Mouse (Mus musculus) midbrain, embryonic 15.5 days (tissue): ENCODE measurements at regions not wholly inside any gene's neighbourhood (a gene's known extent, or its start where the extent isn't known, plus 50 kb on each side); places are given as distances from the start of the nearest gene placed in this dataset.
A peak's percentile ranks its signal among the peaks of the same experiment; 100 is the strongest.

Source experiments
- ATAC-seq: fragments of 200-750 bp; cut with Nextera tagmentation; replicated peaks from 2 replicates; pipeline ENCODE4 v1.8.0; 2017; ENCODE audit warnings: moderate TSS enrichment
- H3K27ac ChIP-seq: fragments of 300-500 bp; sonication (generic); 2 replicates; pipeline ENCODE4 v1.5.1; 2015; ENCODE audit warnings: mild to moderate bottlenecking, inconsistent platforms
- H3K27me3 ChIP-seq: fragments of 300-500 bp; sonication (generic); replicated peaks from 2 replicates; pipeline ENCODE4 v1.6.1; 2015; ENCODE audit warnings: inconsistent platforms
- H3K36me3 ChIP-seq: fragments of 300-500 bp; sonication (generic); replicated peaks from 2 replicates; pipeline ENCODE4 v1.6.1; 2015; ENCODE audit warnings: inconsistent platforms
- H3K4me1 ChIP-seq: fragments of 300-500 bp; sonication (generic); 2 replicates; pipeline ENCODE4 v1.6.1; 2015; ENCODE audit warnings: inconsistent platforms
- H3K4me2 ChIP-seq: fragments of 300-500 bp; sonication (generic); 2 replicates; pipeline ENCODE4 v1.6.1; 2015; ENCODE audit warnings: inconsistent platforms, mild to moderate bottlenecking, moderate library complexity
- H3K4me3 ChIP-seq: fragments of 300-500 bp; sonication (generic); 2 replicates; pipeline ENCODE4 v1.5.1; 2015; ENCODE audit warnings: mild to moderate bottlenecking, inconsistent platforms
- H3K9ac ChIP-seq: fragments of 300-500 bp; sonication (generic); 2 replicates; pipeline ENCODE4 v1.6.1; 2015; ENCODE audit warnings: mild to moderate bottlenecking, inconsistent platforms
- H3K9me3 ChIP-seq: fragments of 300-500 bp; sonication (generic); 2 replicates; pipeline ENCODE4 v1.6.1; 2016; ENCODE audit warnings: inconsistent platforms
- WGBS: fragments of 180-500 bp; shearing (Covaris S2); methylation state at CpG from one replicate; pipeline ENCODE4 v1.1.7; 2015; ENCODE audit warnings: mixed read lengths; 5-methylcytosine and 5-hydroxymethylcytosine counted together

- H3K4me1 ChIP-seq, result no peaks in the 10 kb centered on the region
- H3K4me2 ChIP-seq, result no peak overlapping the region
- H3K27me3 ChIP-seq, result no peaks in the 10 kb centered on the region
- no peak for ATAC-seq
- H3K4me3 ChIP-seq, result no peak overlapping the region
- no peak overlapping the region for H3K27ac ChIP-seq
- no peaks in the 10 kb centered on the region for H3K9me3 ChIP-seq
- WGBS, result 71% methylated on average over 6 of the region's 6 CpGs
- no peak overlapping the region for H3K9ac ChIP-seq
- no peaks in the 10 kb centered on the region for H3K36me3 ChIP-seq
Observed at GRCm38 (mm10) chr7:117090911-117091550, 289.7 kb upstream of the Xylt1 start.

- H3K27me3 ChIP-seq, result no peaks in the 10 kb centered on the region
Observed at GRCm38 (mm10) chr7:117092860-117093259, 287.9 kb upstream of the Xylt1 start.

GRCm38 (mm10) chr7:117097618-117098017, 283.2 kb upstream of the Xylt1 start:
- Histone ChIP-seq H3K27ac (no peak overlapping the region), H3K36me3 (no peaks in the 10 kb centered on the region), H3K4me2 (no peak overlapping the region), H3K4me3 (no peak overlapping the region), H3K9ac (no peak overlapping the region), H3K27me3 (no peaks in the 10 kb centered on the region), H3K9me3 (no peaks in the 10 kb centered on the region), H3K4me1 (no peaks in the 10 kb centered on the region)
- no peak for ATAC-seq
- WGBS, result 75% methylated on average over 3 of the region's 3 CpGs

More at GRCm38 (mm10) chr7:117092860-117093259, 287.9 kb upstream of the Xylt1 start:
- Histone ChIP-seq H3K36me3 (no peaks in the 10 kb centered on the region), H3K4me1 (no peaks in the 10 kb centered on the region), H3K9me3 (no peaks in the 10 kb centered on the region), H3K9ac (no peak overlapping the region), H3K4me2 (no peak overlapping the region), H3K4me3 (no peak overlapping the region), H3K27ac (no peak overlapping the region)
- no peak for ATAC-seq
- WGBS, result 90% methylated on average over 4 of the region's 4 CpGs

GRCm38 (mm10) chr7:117099041-117099440, 281.7 kb upstream of the Xylt1 start:
- Histone ChIP-seq H3K36me3 (no peaks in the 10 kb centered on the region), H3K9me3 (no peaks in the 10 kb centered on the region), H3K4me1 (no peaks in the 10 kb centered on the region), H3K9ac (no peak overlapping the region), H3K27me3 (no peaks in the 10 kb centered on the region), H3K4me3 (no peak overlapping the region), H3K4me2 (no peak overlapping the region), H3K27ac (no peak overlapping the region)
- WGBS, result 82% methylated on average over 6 of the region's 6 CpGs
- ATAC-seq, result no peak

GRCm38 (mm10) chr7:117103035-117103434, 277.7 kb upstream of the Xylt1 start:
- 80% methylated on average over 5 of the region's 5 CpGs for WGBS
- Histone ChIP-seq H3K4me1 (no peaks in the 10 kb centered on the region), H3K4me3 (no peak overlapping the region), H3K9ac (no peak overlapping the region), H3K27me3 (no peaks in the 10 kb centered on the region), H3K36me3 (no peaks in the 10 kb centered on the region), H3K9me3 (no peaks in the 10 kb centered on the region), H3K4me2 (no peak overlapping the region), H3K27ac (no peak overlapping the region)
- no peak for ATAC-seq

GRCm38 (mm10) chr7:117106691-117107191, 274.0 kb upstream of the Xylt1 start:
- no peaks in the 10 kb centered on the region for H3K4me1 ChIP-seq
- 91% methylated on average over 7 of the region's 7 CpGs for WGBS

GRCm38 (mm10) chr7:117108391-117108790, 272.4 kb upstream of the Xylt1 start:
- Histone ChIP-seq H3K4me1 (no peaks in the 10 kb centered on the region), H3K27ac (no peak overlapping the region), H3K36me3 (no peaks in the 10 kb centered on the region), H3K4me2 (no peak overlapping the region), H3K9ac (no peak overlapping the region), H3K27me3 (no peaks in the 10 kb centered on the region), H3K9me3 (no peaks in the 10 kb centered on the region), H3K4me3 (no peak overlapping the region)
- 86% methylated on average over 3 of the region's 3 CpGs for WGBS
- ATAC-seq, result no peak

More at GRCm38 (mm10) chr7:117106691-117107191, 274.0 kb upstream of the Xylt1 start:
- Histone ChIP-seq H3K36me3 (no peaks in the 10 kb centered on the region), H3K9me3 (no peaks in the 10 kb centered on the region), H3K27me3 (no peaks in the 10 kb centered on the region), H3K27ac (no peak overlapping the region), H3K4me2 (no peak overlapping the region), H3K4me3 (no peak overlapping the region), H3K9ac (no peak overlapping the region)
- no peak for ATAC-seq

- no peak overlapping the region for H3K27ac ChIP-seq
- no peak overlapping the region for H3K4me3 ChIP-seq
- no peak overlapping the region for H3K4me2 ChIP-seq
- H3K36me3 ChIP-seq, result no peaks in the 10 kb centered on the region
- WGBS, result 80% methylated on average over 3 of the region's 3 CpGs
- H3K4me1 ChIP-seq, result no peaks in the 10 kb centered on the region
- no peaks in the 10 kb centered on the region for H3K9me3 ChIP-seq
- no peaks in the 10 kb centered on the region for H3K27me3 ChIP-seq
- no peak for ATAC-seq
- no peak overlapping the region for H3K9ac ChIP-seq
Observed at GRCm38 (mm10) chr7:117127728-117128127, 253.1 kb upstream of the Xylt1 start.

GRCm38 (mm10) chr7:117134869-117135268, 245.9 kb upstream of the Xylt1 start:
- WGBS, result 84% methylated on average over 1 of the region's 1 CpGs
- Histone ChIP-seq H3K9ac (no peak overlapping the region), H3K27me3 (no peaks in the 10 kb centered on the region), H3K36me3 (no peaks in the 10 kb centered on the region), H3K9me3 (no peaks in the 10 kb centered on the region), H3K4me3 (no peak overlapping the region), H3K4me2 (no peak overlapping the region), H3K27ac (no peak overlapping the region), H3K4me1 (peaks cover 14% of the 10 kb centered on the region)
- no peak for ATAC-seq

- no peak overlapping the region for H3K27ac ChIP-seq
- peaks cover 20% of the 10 kb centered on the region for H3K4me1 ChIP-seq
- no peak overlapping the region for H3K9ac ChIP-seq
- no peak overlapping the region for H3K4me2 ChIP-seq
- no peaks in the 10 kb centered on the region for H3K36me3 ChIP-seq
- ATAC-seq, result no peak
- no peak overlapping the region for H3K4me3 ChIP-seq
- 69% methylated on average over 1 of the region's 1 CpGs for WGBS
- H3K27me3 ChIP-seq, result no peaks in the 10 kb centered on the region
- no peaks in the 10 kb centered on the region for H3K9me3 ChIP-seq
Observed at GRCm38 (mm10) chr7:117138681-117139080, 242.1 kb upstream of the Xylt1 start.

GRCm38 (mm10) chr7:117139245-117139970, 241.4 kb upstream of the Xylt1 start:
- WGBS, result 7% methylated on average over 5 of the region's 5 CpGs
- peak; percentile 88 for ATAC-seq
- H3K9me3 ChIP-seq, result no peaks in the 10 kb centered on the region
- 0 out of 2 replicates have a peak overlapping the region, but pooled peaks have one; percentile 26 for H3K27ac ChIP-seq
- no peak overlapping the region for H3K4me3 ChIP-seq
- H3K4me1 ChIP-seq, result peaks cover 20% of the 10 kb centered on the region
- no peaks in the 10 kb centered on the region for H3K27me3 ChIP-seq
- H3K4me2 ChIP-seq, result no peak overlapping the region; the same call in 1 of the 2 replicates
- H3K9ac ChIP-seq, result no peak overlapping the region
- H3K36me3 ChIP-seq, result no peaks in the 10 kb centered on the region

- Histone ChIP-seq H3K9me3 (no peaks in the 10 kb centered on the region), H3K4me3 (no peak overlapping the region), H3K9ac (no peak overlapping the region), H3K27me3 (no peaks in the 10 kb centered on the region), H3K27ac (no peak overlapping the region), H3K36me3 (no peaks in the 10 kb centered on the region), H3K4me2 (no peak overlapping the region; the same call in 1 of the 2 replicates), H3K4me1 (peaks cover 20% of the 10 kb centered on the region)
- WGBS, result 19% methylated on average over 1 of the region's 1 CpGs
- peak; percentile 19 for ATAC-seq
Observed at GRCm38 (mm10) chr7:117139971-117140247, 240.9 kb upstream of the Xylt1 start.

- H3K4me1 ChIP-seq, result no peaks in the 10 kb centered on the region
- H3K27me3 ChIP-seq, result no peaks in the 10 kb centered on the region
- H3K4me3 ChIP-seq, result no peak overlapping the region
- H3K27ac ChIP-seq, result no peak overlapping the region
- no peaks in the 10 kb centered on the region for H3K36me3 ChIP-seq
- ATAC-seq, result no peak
- WGBS, result 84% methylated on average over 7 of the region's 7 CpGs
- no peak overlapping the region for H3K9ac ChIP-seq
- H3K4me2 ChIP-seq, result no peak overlapping the region
- no peaks in the 10 kb centered on the region for H3K9me3 ChIP-seq
Observed at GRCm38 (mm10) chr7:117146809-117147208, 234.0 kb upstream of the Xylt1 start.
